Mouse (Mus musculus): ENCODE results near the gene Fmo2. TPM values are rescaled to one million over a fixed set of nuclear protein-coding genes. Genes with fewer than 3 reads are reported as not detected.

The Fmo2 gene
- total RNA-seq (2015; ENCODE audit: low replicate concordance) (2.2 TPM in 1 of 2 replicates, not detected in the other), total RNA-seq (2017; ENCODE audit: low replicate concordance) (0.68 TPM in 1 of 2 replicates, not detected in the other)

GRCm38 (mm10) chr1:162897838-162898811 lies at the start of gene Fmo2:
Gene Fmo2 (minus strand): TSS chr1:162898726.
- ATAC-seq (replicated peaks; ENCODE audit: low FRiP score, poor library complexity, severe bottlenecking): no peak

- ATAC-seq (replicated peaks; ENCODE audit: low FRiP score, poor library complexity, severe bottlenecking): no peak
Measured at GRCm38 (mm10) chr1:162947934-162948333, 49.4 kb upstream of the Fmo2 start.

GRCm38 (mm10) chr1:162946837-162947558 lies 48.5 kb upstream of the Fmo2 start:
- no peak for ATAC-seq (replicated peaks; ENCODE audit: low FRiP score, poor library complexity, severe bottlenecking)

GRCm38 (mm10) chr1:162943700-162944099 lies 45.2 kb upstream of the Fmo2 start:
- ATAC-seq (replicated peaks; ENCODE audit: low FRiP score, poor library complexity, severe bottlenecking): no peak

GRCm38 (mm10) chr1:162938696-162939351 lies 40.3 kb upstream of the Fmo2 start:
- no peak for ATAC-seq (replicated peaks; ENCODE audit: low FRiP score, poor library complexity, severe bottlenecking)

GRCm38 (mm10) chr1:162937970-162938695 lies 39.6 kb upstream of the Fmo2 start:
- no peak for ATAC-seq (replicated peaks; ENCODE audit: low FRiP score, poor library complexity, severe bottlenecking)

GRCm38 (mm10) chr1:162937415-162937814 lies 38.9 kb upstream of the Fmo2 start, which contains the start of gene Fmo6:
Gene Fmo6 (minus strand): TSS chr1:162937515.
- ATAC-seq (replicated peaks; ENCODE audit: low FRiP score, poor library complexity, severe bottlenecking): no peak

GRCm38 (mm10) chr1:162934374-162935012 lies 36.0 kb upstream of the Fmo2 start:
- no peak for ATAC-seq (replicated peaks; ENCODE audit: low FRiP score, poor library complexity, severe bottlenecking)

- no peak for ATAC-seq (replicated peaks; ENCODE audit: low FRiP score, poor library complexity, severe bottlenecking)
Measured at GRCm38 (mm10) chr1:162932386-162932785, 33.9 kb upstream of the Fmo2 start.

- no peak for ATAC-seq (replicated peaks; ENCODE audit: low FRiP score, poor library complexity, severe bottlenecking)
Measured at GRCm38 (mm10) chr1:162931880-162932279, 33.4 kb upstream of the Fmo2 start.

GRCm38 (mm10) chr1:162931310-162931875 lies 32.9 kb upstream of the Fmo2 start:
- ATAC-seq (replicated peaks; ENCODE audit: low FRiP score, poor library complexity, severe bottlenecking): no peak

GRCm38 (mm10) chr1:162930631-162931030 lies 32.1 kb upstream of the Fmo2 start:
- ATAC-seq (replicated peaks; ENCODE audit: low FRiP score, poor library complexity, severe bottlenecking): no peak

- ATAC-seq (replicated peaks; ENCODE audit: low FRiP score, poor library complexity, severe bottlenecking): no peak
Measured at GRCm38 (mm10) chr1:162929146-162929545, 30.6 kb upstream of the Fmo2 start.

- no peak for ATAC-seq (replicated peaks; ENCODE audit: low FRiP score, poor library complexity, severe bottlenecking)
Measured at GRCm38 (mm10) chr1:162925121-162925520, 26.6 kb upstream of the Fmo2 start.

- ATAC-seq (replicated peaks; ENCODE audit: low FRiP score, poor library complexity, severe bottlenecking): no peak
Measured at GRCm38 (mm10) chr1:162916661-162917060, 18.1 kb upstream of the Fmo2 start.

GRCm38 (mm10) chr1:162914932-162915556 lies 16.5 kb upstream of the Fmo2 start:
- ATAC-seq (replicated peaks; ENCODE audit: low FRiP score, poor library complexity, severe bottlenecking): no peak

- no peak for ATAC-seq (replicated peaks; ENCODE audit: low FRiP score, poor library complexity, severe bottlenecking)
Measured at GRCm38 (mm10) chr1:162912085-162912484, 13.6 kb upstream of the Fmo2 start.

- no peak for ATAC-seq (replicated peaks; ENCODE audit: low FRiP score, poor library complexity, severe bottlenecking)
Measured at GRCm38 (mm10) chr1:162901879-162902278, 3.4 kb upstream of the Fmo2 start.
